Mouse (Mus musculus) heart, embryonic 11.5 days (tissue): Measurements from ENCODE around the gene Rab3ip. TPM values are rescaled to one million over a fixed set of nuclear protein-coding genes. Genes with fewer than 3 reads are reported as not detected.

Experiments used
- ATAC-seq: fragments of 200-750 bp; cut with Nextera tagmentation; replicated peaks from 2 replicates; pipeline ENCODE4 v1.8.0; 2017; ENCODE audit warnings: moderate library complexity; ENCODE audit not compliant: insufficient number of reproducible peaks, low FRiP score, low TSS enrichment
- H3K27ac ChIP-seq: fragments of 300-500 bp; sonication (generic); 2 replicates; pipeline ENCODE4 v1.5.1; 2014; ENCODE audit warnings: mild to moderate bottlenecking, low read depth, low read length
- H3K27me3 ChIP-seq: fragments of 300-500 bp; sonication (generic); 2 replicates; pipeline ENCODE4 v1.6.1; 2014; ENCODE audit warnings: mild to moderate bottlenecking, low read length, mixed read lengths; ENCODE audit not compliant: control insufficient read depth, insufficient read depth
- H3K36me3 ChIP-seq: fragments of 300-500 bp; sonication (generic); 2 replicates; pipeline ENCODE4 v1.6.1; 2014; ENCODE audit warnings: mild to moderate bottlenecking, low read length, moderate library complexity, mixed read lengths; ENCODE audit not compliant: control insufficient read depth, insufficient read depth
- H3K4me1 ChIP-seq: fragments of 300-500 bp; sonication (generic); 2 replicates; pipeline ENCODE4 v1.6.1; 2014; ENCODE audit warnings: low read length; ENCODE audit not compliant: control insufficient read depth, insufficient read depth
- H3K4me2 ChIP-seq: fragments of 300-500 bp; sonication (generic); 2 replicates; pipeline ENCODE4 v1.6.1; 2014; ENCODE audit warnings: mild to moderate bottlenecking, moderate library complexity
- H3K4me3 ChIP-seq: fragments of 300-500 bp; sonication (generic); 2 replicates; pipeline ENCODE4 v1.5.1; 2014; ENCODE audit warnings: low read depth, low read length
- H3K9ac ChIP-seq: fragments of 300-500 bp; sonication (generic); 2 replicates; pipeline ENCODE4 v1.6.1; 2014; ENCODE audit warnings: mild to moderate bottlenecking, low read depth, low read length, moderate library complexity
- H3K9me3 ChIP-seq: fragments of 300-500 bp; sonication (generic); replicated peaks from 2 replicates; pipeline ENCODE4 v1.6.1; 2016; ENCODE audit warnings: low read length; ENCODE audit not compliant: control insufficient read depth
- WGBS: fragments of 180-500 bp; shearing (Covaris S2); extraction: QIAGEN DNeasy Blood & Tissue Kit; methylation state at CpG from one replicate; pipeline ENCODE4 v1.1.7; 2014; ENCODE audit not compliant: insufficient replicate concordance; 5-methylcytosine and 5-hydroxymethylcytosine counted together
- polyA plus RNA-seq: library from polyadenylated mRNA; unstranded; fragments of >200 nt; fragmentation: Nextera tagmentation; extraction: Ambion mirVana; gene quantifications from 2 replicates; pipeline ENCODE4 v1.2.1, GENCODE M21; 2014

Rab3ip gene
- polyA plus RNA-seq, 1 experiment from 2014 or later: 56.9 TPM

DNA sequence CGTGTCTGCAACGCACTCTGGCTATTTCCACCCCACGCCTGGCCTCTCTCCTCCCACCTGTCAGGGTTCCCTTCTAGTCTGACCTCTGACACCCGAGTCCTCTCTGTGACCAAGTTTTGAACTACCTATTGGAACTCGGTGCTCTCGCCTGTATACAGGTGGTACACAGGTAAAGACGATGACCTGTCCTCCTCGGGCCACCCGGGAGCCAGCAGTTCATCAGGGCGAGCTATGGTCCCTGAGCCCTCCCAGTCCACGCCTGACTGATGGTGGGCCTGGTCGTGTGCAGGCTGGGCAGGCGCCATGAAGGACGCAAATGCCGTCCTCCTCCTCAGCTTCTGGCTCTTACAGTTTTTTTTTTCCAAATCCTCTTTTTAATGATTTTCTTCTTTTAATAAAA, 29.2 kb downstream of the Rab3ip start:
- 89% methylated on average over 15 of the region's 15 CpGs for WGBS
- Histone ChIP-seq H3K27ac (no peak overlapping the region), H3K4me3 (no peak overlapping the region), H3K4me2 (no peak overlapping the region), H3K9ac (no peak overlapping the region), H3K36me3 (peaks cover 8% of the 10 kb centered on the region; the same call in 1 of the 2 replicates), H3K9me3 (no peaks in the 10 kb centered on the region), H3K4me1 (no peaks in the 10 kb centered on the region), H3K27me3 (no peaks in the 10 kb centered on the region)
- no peak for ATAC-seq

DNA sequence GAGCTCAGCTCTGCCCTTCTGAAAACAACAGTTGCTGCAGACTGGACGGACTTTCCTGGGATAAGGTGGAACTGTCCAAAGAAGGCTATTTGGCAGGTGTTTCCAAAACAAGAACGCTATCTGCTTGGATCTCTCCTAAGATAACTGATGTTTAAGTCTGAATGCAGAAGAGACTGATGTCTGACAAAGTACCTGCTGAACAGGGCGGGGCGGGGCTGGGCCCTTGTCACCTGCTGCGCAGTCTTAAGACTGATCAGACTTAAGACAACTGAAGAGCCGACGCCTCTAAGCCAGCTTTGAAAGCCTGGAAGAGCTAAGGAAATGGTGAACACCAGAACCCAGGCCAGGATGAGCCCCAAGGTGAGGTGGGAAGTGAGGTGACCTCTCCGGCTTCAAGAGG, 29.9 kb downstream of the Rab3ip start:
- Histone ChIP-seq H3K4me1 (no peaks in the 10 kb centered on the region), H3K4me2 (no peak overlapping the region), H3K9ac (no peak overlapping the region), H3K36me3 (peaks cover 12% of the 10 kb centered on the region), H3K27ac (no peak overlapping the region), H3K27me3 (no peaks in the 10 kb centered on the region), H3K4me3 (no peak overlapping the region), H3K9me3 (no peaks in the 10 kb centered on the region)
- ATAC-seq: no peak
- 92% methylated on average over 8 of the region's 8 CpGs for WGBS

DNA sequence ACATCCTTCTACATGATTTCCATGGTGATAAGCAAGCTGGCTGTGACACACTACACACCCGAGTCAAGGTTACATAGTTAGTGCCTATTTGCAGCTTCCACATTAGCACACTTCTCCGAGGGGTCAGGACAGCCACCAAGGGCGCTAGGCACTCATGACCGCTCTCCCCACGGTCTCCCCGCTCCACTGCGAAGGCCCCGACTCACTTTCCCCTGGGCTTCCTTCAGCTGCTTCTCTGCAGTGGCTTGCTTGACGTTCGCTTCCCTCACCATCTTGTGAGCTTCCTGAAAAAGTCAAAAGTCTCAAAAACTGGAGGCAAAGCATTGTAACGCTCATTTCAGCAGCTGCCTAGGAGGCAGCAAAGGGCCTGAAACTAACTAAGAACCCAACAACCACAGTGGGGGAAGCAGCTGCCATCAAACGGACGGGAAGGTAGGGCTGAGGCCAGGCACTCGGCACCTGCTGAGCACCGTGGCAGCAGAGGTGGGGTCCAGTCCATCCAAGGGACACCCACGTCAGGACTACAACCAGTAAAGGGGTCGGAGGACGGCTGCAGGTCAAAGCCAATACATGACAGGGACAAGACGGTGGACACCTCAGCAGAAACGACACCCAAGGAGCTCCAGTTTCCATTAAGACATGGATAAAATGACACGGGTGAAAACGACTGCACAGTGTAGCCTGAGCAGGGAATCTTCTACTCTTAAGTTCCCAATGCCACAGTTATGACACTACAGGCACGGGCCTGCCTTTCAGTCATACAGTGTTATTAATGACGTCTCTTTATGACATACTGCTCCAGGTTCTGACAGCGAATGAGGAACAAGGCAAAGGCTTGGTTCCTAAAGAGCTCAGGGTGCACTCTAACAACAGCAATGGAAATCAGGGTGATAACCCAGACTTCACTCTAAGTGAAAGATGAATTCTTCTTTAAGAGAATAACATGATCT, 30.9 kb downstream of the Rab3ip start:
- H3K4me3 ChIP-seq: no peak overlapping the region
- ATAC-seq: no peak
- no peaks in the 10 kb centered on the region for H3K9me3 ChIP-seq
- no peak overlapping the region for H3K9ac ChIP-seq
- H3K4me2 ChIP-seq: no peak overlapping the region
- peaks cover 12% of the 10 kb centered on the region for H3K36me3 ChIP-seq
- H3K27me3 ChIP-seq: no peaks in the 10 kb centered on the region
- H3K4me1 ChIP-seq: no peaks in the 10 kb centered on the region
- 86% methylated on average over 25 of the region's 25 CpGs for WGBS
- H3K27ac ChIP-seq: no peak overlapping the region

DNA sequence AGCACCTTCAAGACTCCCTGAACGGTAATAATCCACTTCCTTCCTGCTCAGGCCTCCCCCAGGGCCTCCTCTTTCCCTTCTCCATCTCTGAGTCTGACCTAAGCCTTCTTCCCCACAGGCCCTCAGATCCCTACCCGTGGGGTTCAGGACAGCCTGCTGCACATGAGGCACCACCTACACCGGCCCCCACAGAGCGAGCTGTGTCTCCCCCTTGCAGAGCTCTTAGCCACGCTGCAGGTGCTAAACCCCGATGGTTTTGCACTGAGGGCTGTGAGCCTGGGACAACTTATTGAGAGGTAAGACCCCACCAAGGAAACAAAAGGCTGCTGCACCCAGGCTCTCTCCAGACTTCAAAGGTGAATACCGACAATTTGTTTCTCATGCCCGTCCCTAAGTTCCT, 34.0 kb downstream of the Rab3ip start:
- no peak for ATAC-seq

DNA sequence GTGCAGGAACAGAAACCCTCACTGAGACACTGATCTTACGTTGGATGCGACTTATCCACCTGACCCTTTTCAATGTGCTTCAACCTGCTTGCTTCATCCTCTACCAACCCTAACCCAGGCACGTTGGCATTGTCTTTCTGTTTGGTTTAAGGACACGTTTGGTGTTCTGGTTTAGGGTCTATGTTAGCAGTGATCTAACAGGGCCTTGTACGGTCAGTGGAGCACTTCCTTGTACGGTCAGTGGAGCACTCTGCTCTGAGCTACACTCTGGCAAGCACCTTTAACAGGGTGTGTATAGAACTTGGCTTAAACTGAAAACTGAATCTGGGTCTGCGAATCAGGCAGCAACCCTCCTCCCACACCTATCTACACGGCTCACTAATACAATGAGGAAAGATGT, 35.3 kb downstream of the Rab3ip start:
- H3K27ac ChIP-seq: no peak overlapping the region
- 91% methylated on average over 8 of the region's 8 CpGs for WGBS
- no peaks in the 10 kb centered on the region for H3K27me3 ChIP-seq

More for the DNA sequence above, 34.0 kb downstream of the Rab3ip start:
- no peak overlapping the region for H3K9ac ChIP-seq
- H3K27me3 ChIP-seq: no peaks in the 10 kb centered on the region
- no peaks in the 10 kb centered on the region for H3K4me1 ChIP-seq
- 77% methylated on average over 8 of the region's 8 CpGs for WGBS
- no peaks in the 10 kb centered on the region for H3K9me3 ChIP-seq
- no peak overlapping the region for H3K4me2 ChIP-seq
- peaks cover 12% of the 10 kb centered on the region for H3K36me3 ChIP-seq
- H3K4me3 ChIP-seq: no peak overlapping the region
- H3K27ac ChIP-seq: no peak overlapping the region

DNA sequence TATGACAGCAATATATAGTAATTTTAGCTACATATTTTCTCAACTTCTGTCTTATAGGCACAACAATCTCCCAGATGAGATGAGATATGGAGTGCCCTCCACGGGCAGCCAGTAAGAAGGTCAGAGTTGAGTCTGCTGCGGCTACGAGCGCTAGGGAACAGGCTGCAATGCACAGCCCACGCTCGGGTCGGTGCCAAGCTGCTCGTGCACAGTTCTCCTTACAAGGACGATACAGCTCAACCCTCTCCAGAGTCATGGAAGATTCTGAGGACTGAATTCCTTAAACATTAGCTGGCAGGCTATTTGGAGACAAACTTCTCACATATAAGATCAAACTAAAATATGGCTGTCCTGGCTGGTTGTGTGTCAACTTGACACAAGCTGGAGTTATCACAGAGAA, 36.0 kb downstream of the Rab3ip start:
- ATAC-seq: no peak
- Histone ChIP-seq H3K36me3 (peaks cover 24% of the 10 kb centered on the region), H3K4me3 (no peak overlapping the region), H3K4me1 (no peaks in the 10 kb centered on the region), H3K9ac (no peak overlapping the region), H3K27ac (no peak overlapping the region), H3K9me3 (no peaks in the 10 kb centered on the region; the same call in 1 of the 2 replicates), H3K27me3 (no peaks in the 10 kb centered on the region), H3K4me2 (no peak overlapping the region)
- WGBS: 83% methylated on average over 9 of the region's 9 CpGs

More for the DNA sequence above, 35.3 kb downstream of the Rab3ip start:
- no peak overlapping the region for H3K4me3 ChIP-seq
- H3K9me3 ChIP-seq: no peaks in the 10 kb centered on the region
- no peak overlapping the region for H3K4me2 ChIP-seq
- no peak for ATAC-seq
- no peaks in the 10 kb centered on the region for H3K4me1 ChIP-seq
- H3K9ac ChIP-seq: no peak overlapping the region
- peaks cover 17% of the 10 kb centered on the region for H3K36me3 ChIP-seq

DNA sequence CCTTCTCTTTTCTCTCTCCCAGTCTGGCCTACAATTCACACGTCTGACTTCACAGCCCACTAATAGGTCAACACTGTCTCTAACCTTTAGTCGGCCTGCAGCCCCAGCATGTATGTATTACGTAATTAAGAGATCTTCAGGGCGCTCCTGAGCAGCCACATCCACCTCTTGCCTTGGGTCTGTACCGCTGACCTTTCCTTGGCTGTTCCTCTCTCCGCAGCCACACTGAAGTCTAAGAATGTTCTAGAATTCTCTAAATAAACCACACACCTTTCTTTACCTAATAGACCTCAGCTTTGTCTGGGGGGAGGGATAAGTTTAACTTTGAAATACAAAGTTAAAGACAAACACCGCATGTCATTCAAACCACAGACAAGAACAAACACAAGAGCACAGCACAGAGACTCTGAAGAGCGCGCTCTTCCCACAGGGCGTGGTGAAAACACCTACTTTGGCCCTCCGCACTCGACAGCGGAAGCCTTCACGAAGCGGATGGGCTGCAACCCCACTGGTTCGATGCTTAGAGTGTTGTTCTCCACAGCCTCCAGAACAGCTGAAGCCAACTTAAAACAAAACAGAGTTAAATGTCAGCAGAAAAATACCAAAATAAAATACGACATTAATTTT, 36.8 kb downstream of the Rab3ip start:
- Histone ChIP-seq H3K27me3 (no peaks in the 10 kb centered on the region), H3K4me1 (no peaks in the 10 kb centered on the region; the same call in 1 of the 2 replicates), H3K4me3 (no peak overlapping the region), H3K9ac (no peak overlapping the region), H3K4me2 (no peak overlapping the region), H3K27ac (no peak overlapping the region), H3K9me3 (no peaks in the 10 kb centered on the region; the same call in 1 of the 2 replicates), H3K36me3 (peaks cover 27% of the 10 kb centered on the region)
- no peak for ATAC-seq
- WGBS: 94% methylated on average over 17 of the region's 17 CpGs

DNA sequence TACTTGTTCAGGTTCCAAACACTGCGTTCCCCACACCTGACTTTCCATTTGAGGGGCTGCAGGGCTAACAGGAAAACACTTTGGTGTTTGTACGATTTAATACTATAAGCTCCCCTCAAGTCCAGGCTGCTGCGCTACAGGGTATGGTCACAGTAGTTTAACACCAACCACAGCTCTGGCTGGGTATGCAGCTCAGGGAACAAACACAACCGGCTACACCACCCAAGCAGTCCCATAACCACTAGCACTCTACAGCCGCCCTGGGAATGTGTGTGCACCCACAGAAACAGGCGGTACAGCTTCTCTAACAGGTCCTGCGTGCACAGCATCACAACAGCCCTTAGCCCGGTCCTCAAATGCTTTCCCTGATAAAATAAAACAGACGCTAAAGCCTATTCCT, 37.7 kb downstream of the Rab3ip start:
- no peaks in the 10 kb centered on the region for H3K27me3 ChIP-seq
- no peak overlapping the region for H3K4me3 ChIP-seq
- H3K36me3 ChIP-seq: peaks cover 27% of the 10 kb centered on the region
- H3K4me1 ChIP-seq: no peaks in the 10 kb centered on the region; the same call in 1 of the 2 replicates
- H3K9me3 ChIP-seq: no peaks in the 10 kb centered on the region; the same call in 1 of the 2 replicates
- no peak overlapping the region for H3K4me2 ChIP-seq
- no peak overlapping the region for H3K27ac ChIP-seq
- WGBS: 87% methylated on average over 9 of the region's 9 CpGs
- no peak overlapping the region for H3K9ac ChIP-seq
- ATAC-seq: no peak
